Mouse (Mus musculus) bone marrow macrophage, adult 2 months (primary cell): ENCODE data around the gene Padi2. TPM values are rescaled to one million over a fixed set of nuclear protein-coding genes. Genes with fewer than 3 reads are reported as not detected.
A peak's percentile ranks its signal among the peaks of the same experiment; 100 is the strongest.

Experiments
- H3K27ac ChIP-seq: 2 replicates; pipeline ENCODE4 v1.5.1; 2012; ENCODE audit warnings: low read depth, low read length; ENCODE audit not compliant: insufficient read depth
- H3K4me1 ChIP-seq: 2 replicates; pipeline ENCODE4 v1.6.1; 2012; ENCODE audit warnings: low read length; ENCODE audit not compliant: control insufficient read depth, insufficient read depth
- H3K4me3 ChIP-seq: 2 replicates; pipeline ENCODE4 v1.5.1; 2012; ENCODE audit warnings: mild to moderate bottlenecking, low read length, moderate library complexity; ENCODE audit not compliant: insufficient read depth
- CTCF ChIP-seq: IDR thresholded peaks from 2 replicates; pipeline ENCODE4 v1.5.1; 2012; ENCODE audit warnings: low read depth, mild to moderate bottlenecking, low read length, moderate library complexity
- POLR2A ChIP-seq: IDR thresholded peaks from 2 replicates; pipeline ENCODE4 v1.6.1; 2012; ENCODE audit warnings: mild to moderate bottlenecking, low read depth, low read length, borderline replicate concordance
- polyA plus RNA-seq: library from polyadenylated mRNA; stranded (reverse); fragments of >200 nt; gene quantifications from 2 replicates; pipeline ENCODE4 v1.2.4, GENCODE M21; 2012; ENCODE audit not compliant: missing spikeins, insufficient read depth, insufficient read length

Padi2 gene
- polyA plus RNA-seq, 1 experiment, result 12.2 TPM

DNA sequence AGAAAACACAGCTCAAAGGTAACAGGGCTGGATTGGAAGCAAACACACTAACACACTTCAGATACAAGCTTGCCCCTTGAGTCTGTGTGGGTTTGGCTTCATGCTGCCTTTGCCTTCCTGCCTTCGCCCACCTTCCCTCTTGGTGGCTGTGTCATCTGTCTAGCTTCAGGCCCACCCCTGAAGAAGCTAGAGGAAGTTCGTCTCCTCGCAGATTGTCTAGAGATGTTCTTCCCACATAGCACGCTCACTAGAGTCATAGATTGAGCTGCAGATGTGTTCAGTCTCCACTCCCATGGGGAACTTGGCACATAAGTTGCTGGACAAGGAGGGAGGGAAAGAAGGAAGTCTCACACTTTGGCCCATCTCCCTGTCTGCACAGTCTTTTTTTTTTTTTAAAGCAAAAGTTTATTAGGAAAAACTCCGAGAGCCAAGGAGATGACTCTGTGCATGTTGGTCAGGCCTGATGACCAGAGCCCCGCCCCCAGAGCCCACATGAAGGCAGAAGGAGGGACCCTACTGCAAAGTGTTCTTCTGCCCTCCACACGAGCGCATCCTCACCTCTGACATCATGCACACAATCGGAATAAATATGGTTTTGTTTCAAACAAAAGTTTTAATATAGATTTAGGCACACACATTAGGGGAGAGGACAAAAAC lies 57.9 kb downstream of the Padi2 start:
- Histone ChIP-seq H3K4me3 (peak overlapping the region; percentile 1; the same call in 1 of the 2 replicates), H3K4me1 (peaks cover 39% of the 10 kb centered on the region), H3K27ac (peak overlapping the region; percentile 81)
- no peak for TF ChIP-seq CTCF

DNA sequence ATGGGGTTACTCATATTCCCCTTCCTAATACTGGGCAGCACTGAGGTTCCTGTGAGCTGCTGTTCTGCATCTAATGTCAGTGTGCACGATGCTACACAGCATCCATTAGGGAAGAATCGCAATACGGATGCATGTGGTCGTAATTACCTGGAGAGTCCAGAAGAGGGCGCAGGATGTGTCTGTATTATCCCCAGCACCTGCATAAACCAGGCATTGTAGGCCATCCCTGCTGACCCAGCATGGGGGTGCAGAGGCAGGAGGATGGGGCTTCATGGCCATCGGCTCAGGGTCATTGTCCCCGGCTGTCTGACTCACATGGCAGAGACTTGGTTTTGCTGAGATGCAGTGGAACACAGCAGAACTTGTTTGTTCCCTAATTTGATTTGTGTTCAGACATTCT lies 58.5 kb downstream of the Padi2 start:
- Histone ChIP-seq H3K27ac (peak overlapping the region; percentile 81), H3K4me3 (peak overlapping the region; percentile 1; the same call in 1 of the 2 replicates), H3K4me1 (peaks cover 38% of the 10 kb centered on the region)
- TF ChIP-seq CTCF, result peak; percentile 74
- TF ChIP-seq POLR2A, result no peak

DNA sequence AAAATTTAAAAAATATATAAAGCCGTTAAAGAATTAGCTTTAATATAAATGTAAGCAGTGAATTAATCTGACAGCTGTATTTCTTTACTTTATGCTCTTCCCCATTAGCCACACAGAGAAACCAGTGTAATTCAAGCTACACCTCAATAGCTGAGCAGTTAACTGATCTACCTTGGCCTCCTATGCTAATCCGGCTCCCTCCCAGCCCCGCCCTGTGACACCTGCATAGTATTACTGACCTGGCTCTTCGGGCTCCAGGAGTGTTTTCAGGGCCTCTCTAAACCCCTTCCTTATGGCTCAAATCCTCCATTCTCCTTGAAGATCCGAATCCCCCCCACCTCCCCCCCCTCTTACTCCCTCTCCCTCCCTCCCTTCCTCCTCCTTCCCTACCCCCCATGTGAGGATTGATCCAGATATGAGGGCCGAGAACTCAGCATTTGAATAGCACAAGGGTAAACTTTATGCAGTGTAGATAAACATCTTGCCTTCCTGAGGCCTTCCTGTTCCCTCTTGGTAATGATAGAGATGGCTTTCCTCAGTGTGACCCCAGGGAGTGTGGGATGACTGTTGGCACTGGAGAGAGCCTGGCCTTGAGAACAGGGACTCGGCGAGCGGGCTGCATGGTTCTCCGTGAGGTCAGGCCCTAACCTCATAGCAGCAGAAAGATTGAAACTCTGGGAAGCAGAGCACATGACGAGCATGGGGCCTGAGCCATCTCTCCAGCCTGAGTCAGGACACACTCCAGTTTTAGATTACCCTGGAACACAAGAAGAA lies 61.4 kb downstream of the Padi2 start:
- Histone ChIP-seq H3K27ac (no peak overlapping the region), H3K4me1 (peaks cover 35% of the 10 kb centered on the region), H3K4me3 (no peak overlapping the region)
- no peak for TF ChIP-seq CTCF
- no peak for TF ChIP-seq POLR2A

DNA sequence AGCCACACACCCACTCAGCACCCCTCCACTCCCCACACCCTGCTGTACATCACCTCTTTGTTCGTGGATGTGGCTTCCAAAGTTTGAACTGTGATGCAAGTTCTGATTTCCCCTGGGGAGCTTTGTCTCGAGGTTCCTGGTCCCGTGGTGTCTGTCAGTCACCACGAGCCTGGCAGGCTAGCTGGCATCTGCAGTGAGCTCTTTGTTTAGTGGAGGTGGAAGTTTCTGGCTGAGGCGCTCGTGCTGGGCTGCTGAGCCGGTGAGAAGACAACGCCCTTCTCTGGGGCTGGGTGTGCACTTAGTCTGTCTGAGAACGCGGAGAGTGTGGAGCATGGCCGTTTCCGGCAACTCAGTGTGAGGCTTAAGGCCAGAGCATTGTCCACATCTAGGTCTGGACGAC lies 65.5 kb downstream of the Padi2 start:
- Histone ChIP-seq H3K4me3 (no peak overlapping the region), H3K27ac (peak overlapping the region; percentile 60), H3K4me1 (peaks cover 32% of the 10 kb centered on the region)
- TF ChIP-seq CTCF (no peak), POLR2A (no peak)

DNA sequence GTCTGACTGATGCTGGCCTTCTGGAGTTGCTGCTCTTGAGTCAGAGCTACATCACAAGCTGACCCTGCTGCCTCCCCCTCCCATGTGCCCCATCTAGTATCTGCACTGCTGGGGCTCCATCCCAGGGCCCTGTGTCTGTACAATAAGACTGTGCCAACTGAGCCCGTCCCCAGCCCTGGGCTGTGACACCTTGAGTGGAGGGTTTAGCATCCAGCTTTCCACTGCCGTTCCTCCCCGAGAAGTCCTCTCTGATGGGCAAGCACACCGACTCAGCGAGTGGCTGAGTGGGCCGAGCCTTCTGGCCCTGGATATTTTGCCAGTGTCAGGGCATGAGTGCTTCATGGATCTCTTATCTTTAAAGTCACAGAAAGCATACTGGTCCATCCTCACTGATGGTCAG lies 68.3 kb downstream of the Padi2 start:
- Histone ChIP-seq H3K4me3 (no peak overlapping the region), H3K27ac (peak overlapping the region; percentile 71; the same call in 1 of the 2 replicates), H3K4me1 (peaks cover 32% of the 10 kb centered on the region)
- no peak for TF ChIP-seq CTCF
- TF ChIP-seq POLR2A, result no peak

DNA sequence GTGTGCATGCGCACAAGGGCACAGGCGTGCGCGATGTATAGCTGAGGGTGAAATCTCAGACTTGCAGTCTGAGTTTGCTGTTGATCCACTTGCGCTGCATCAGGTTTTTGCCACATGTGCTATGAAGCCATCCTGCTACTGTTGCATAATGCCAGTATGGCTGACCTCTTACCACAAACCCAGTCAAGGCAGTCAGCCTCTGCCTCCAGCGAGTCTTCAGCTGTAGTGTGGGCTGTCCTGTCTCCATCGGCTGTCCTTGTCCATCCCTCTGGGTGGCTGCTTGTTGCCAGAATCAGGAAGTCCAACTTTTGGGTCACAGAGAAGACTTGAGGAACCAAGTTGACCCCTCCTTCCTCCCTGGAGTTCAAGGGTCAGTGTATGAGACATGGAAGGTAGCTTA lies 69.2 kb downstream of the Padi2 start:
- no peak overlapping the region for H3K4me3 ChIP-seq
- peak overlapping the region; percentile 71 for H3K27ac ChIP-seq
- peaks cover 32% of the 10 kb centered on the region for H3K4me1 ChIP-seq
- no peak for TF ChIP-seq CTCF
- no peak for TF ChIP-seq POLR2A

DNA sequence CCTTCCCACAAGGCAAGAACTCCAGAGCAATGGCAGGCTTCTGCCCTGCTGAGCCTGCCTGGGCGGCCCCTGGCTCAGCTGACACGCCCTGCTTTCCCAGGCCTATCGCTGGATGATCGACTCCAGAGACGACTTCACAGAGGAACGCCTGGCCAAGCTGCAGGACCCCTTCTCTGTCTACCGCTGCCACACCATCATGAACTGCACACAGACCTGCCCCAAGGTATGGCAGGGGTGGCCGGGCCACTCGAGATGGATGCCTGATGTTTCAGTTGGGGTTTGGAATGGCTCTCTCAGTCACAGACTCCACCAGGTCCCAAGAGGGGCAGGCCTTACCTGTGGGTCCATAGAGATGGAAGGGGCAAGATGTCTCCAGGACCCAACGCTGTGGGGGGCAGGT lies 71.1 kb downstream of the Padi2 start:
- no peak overlapping the region for H3K27ac ChIP-seq
- peaks cover 26% of the 10 kb centered on the region for H3K4me1 ChIP-seq
- no peak overlapping the region for H3K4me3 ChIP-seq
- TF ChIP-seq CTCF (no peak), POLR2A (no peak)

DNA sequence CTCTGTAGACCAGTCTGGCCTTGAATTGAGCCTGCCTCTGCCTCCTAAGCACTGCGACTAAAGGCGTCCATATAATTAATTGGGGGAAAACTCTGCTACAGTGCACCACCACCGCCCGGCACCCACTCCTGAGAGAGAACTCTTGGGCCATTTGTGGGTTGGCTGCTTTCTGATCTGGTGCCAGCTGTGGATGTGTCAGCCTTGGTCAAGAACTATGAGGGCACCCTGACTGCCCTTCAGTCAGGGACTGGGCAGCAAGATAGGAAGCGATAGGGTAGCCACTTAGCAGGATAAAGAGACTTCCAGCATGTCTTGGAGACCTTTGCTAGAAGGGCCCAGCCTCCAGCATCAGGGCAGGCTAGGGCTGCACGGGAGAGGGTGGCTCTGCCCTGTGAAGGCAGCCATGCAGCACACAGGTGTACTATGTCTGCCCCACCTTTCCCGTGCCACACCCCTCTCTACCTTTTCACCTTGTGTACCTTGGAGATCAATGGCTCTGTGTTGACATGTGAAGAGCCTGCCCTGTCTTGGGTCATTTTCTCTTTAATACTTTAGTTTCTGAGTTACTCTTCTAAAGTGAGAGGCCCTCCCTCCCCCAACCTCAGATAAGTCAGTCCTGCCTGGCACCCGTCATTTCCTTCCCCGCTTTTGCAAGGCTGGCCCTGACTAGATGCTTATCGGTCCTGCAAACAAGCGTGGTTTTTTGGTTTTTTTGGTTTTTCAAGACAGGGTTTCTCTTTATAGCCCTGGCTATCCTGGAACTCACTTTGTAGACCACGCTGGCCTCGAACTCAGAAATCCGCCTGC lies 71.9 kb downstream of the Padi2 start:
- TF ChIP-seq POLR2A, result no peak
- no peak for TF ChIP-seq CTCF
- no peak overlapping the region for H3K27ac ChIP-seq
- no peak overlapping the region for H3K4me3 ChIP-seq
- peaks cover 32% of the 10 kb centered on the region for H3K4me1 ChIP-seq

DNA sequence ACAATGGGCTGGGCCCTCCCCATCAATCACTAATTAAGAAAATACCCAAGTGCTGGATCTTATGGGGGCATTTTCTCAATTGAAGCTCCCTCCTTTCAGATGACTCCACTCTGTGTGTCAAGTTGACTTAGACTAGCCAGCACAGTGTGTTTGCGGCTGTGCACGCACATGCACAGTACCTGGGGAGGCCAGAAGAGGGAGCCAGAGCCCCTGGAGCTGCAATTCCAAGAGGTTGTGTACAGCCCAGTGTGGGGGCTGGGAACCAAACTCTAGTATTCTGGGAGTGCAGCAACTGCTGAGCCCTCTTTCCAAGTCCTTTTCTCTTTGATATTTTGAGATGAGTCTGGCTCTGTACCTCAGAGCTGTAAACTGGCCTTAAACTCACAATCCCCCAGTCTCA lies 75.5 kb downstream of the Padi2 start:
- Histone ChIP-seq H3K4me3 (no peak overlapping the region), H3K27ac (no peak overlapping the region), H3K4me1 (peaks cover 27% of the 10 kb centered on the region)
- no peak for TF ChIP-seq POLR2A
- peak; percentile 11; the same call in 1 of the 2 replicates for TF ChIP-seq CTCF
